Mouse (Mus musculus) myocyte (in vitro differentiated cells): ENCODE measurements at regions not wholly inside any gene's neighbourhood (a gene's known extent, or its start where the extent isn't known, plus 50 kb on each side); places are given as distances from the start of the nearest gene placed in this dataset.

Experiments used
- MYOD1 ChIP-seq, 3 experiments: IDR thresholded peaks; one replicate each; pipeline ENCODE4 v1.6.1; 2011; ENCODE audit warnings: control low read depth in 2 of 3, low read depth in 2 of 3, mild to moderate bottlenecking in 2 of 3, moderate library complexity in 1 of 3; ENCODE audit not compliant: insufficient read length in 2 of 3, control insufficient read depth in 1 of 3
- POLR2A ChIP-seq: IDR thresholded peaks from one replicate; pipeline ENCODE4 v1.6.1; 2011; ENCODE audit warnings: low read depth, mild to moderate bottlenecking, control low read depth, moderate library complexity; ENCODE audit not compliant: insufficient read length

- no peak for TF ChIP-seq POLR2A
- TF ChIP-seq MYOD1 (IDR thresholded peaks at IDR 0.05; ENCODE audit: control insufficient read depth in 1 of 3, insufficient read length in 2 of 3, low read depth in 2 of 3), result no peak
Measured at GRCm38 (mm10) chr14:24959401-24959800, 472.5 kb downstream of the Rps24 start.
